Mouse (Mus musculus): Measurements from ENCODE around the gene Disp1.

DNA sequence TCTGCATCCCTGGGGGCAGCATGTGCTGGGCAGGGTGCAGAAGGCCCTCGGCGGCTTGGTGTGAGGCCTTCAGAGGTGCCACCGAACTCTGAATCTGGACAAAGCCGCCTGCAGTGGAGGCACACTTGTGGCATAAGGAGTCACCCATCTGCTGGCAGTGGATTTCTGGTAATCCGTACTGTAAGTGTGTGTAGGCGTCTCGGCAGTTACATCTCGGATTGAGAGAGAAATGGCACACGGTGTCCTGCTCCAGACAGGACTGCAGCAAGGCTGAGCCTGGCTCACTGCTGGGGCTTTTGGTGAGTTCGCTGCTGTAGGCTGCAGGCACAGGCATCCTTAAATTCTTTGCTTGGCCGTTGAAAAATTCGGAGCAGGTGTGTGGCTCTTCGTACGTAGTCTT, 134.5 kb downstream of the Disp1 start:
- TF ChIP-seq CTCF (IDR thresholded peaks at IDR 0.05) (no peak), EP300 (IDR thresholded peaks at IDR 0.05) (no peak)

Measured in lung, postnatal 0 days (tissue).